Mouse (Mus musculus): ENCODE data around the gene Slc35a3.
"Not testable (repeated sequence)": the region's sequence is repeated elsewhere in the genome, so short reads cannot be mapped to it uniquely, and the experiment has no call there.

The Slc35a3 gene

DNA sequence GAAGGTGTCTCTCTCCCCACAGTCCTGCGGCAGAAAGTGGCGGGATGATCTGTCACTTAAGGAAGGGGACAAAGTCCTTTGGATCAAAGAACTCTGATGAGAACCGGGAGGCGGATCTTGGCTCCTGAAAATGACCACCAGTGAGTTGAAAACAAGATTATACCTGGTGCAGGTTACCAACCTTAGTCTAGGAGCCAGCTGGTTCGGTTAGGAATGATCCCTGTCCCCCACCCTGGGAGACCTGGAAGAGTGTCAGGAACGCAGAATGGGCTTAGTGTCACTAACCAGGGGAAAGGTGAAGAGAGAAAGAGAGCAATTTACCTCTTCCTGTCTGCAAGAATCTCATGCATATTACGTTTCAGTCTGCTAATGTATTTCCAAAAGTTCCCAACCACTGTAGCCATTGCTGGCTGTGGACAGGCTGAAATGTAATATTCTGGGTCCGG lies at the start of gene Slc35a3:
Gene Slc35a3 (minus strand): TSS at position 396 of the 446 bp plus-strand sequence.
- DNase-seq (ENCODE audit: low spot score) = no peak

DNA sequence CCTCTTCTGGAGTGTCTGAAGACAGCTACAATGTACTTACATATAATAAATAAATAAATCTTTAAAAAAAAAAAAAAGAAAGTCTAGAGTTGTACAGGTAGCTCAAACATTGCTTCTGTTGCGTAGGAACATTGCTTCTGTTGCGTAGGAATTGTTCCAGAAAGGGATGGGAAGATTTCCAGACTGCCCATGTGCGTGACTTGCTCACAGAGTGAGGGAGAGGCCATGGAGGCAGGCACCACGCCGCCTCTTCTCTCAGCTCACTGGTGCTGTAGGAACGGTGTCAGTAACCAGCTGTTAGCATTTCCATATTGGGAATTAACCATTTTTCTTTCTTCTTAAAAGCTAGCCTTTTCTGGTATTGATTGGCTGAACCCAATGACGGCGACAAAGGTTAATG lies 40.2 kb upstream of the Slc35a3 start:
- DNase-seq (ENCODE audit: low spot score) = no peak

GRCm38 (mm10) chr3:116751191-116751860 lies 38.7 kb upstream of the Slc35a3 start:
- DNase-seq (ENCODE audit: low spot score) = peak; percentile 30

DNA sequence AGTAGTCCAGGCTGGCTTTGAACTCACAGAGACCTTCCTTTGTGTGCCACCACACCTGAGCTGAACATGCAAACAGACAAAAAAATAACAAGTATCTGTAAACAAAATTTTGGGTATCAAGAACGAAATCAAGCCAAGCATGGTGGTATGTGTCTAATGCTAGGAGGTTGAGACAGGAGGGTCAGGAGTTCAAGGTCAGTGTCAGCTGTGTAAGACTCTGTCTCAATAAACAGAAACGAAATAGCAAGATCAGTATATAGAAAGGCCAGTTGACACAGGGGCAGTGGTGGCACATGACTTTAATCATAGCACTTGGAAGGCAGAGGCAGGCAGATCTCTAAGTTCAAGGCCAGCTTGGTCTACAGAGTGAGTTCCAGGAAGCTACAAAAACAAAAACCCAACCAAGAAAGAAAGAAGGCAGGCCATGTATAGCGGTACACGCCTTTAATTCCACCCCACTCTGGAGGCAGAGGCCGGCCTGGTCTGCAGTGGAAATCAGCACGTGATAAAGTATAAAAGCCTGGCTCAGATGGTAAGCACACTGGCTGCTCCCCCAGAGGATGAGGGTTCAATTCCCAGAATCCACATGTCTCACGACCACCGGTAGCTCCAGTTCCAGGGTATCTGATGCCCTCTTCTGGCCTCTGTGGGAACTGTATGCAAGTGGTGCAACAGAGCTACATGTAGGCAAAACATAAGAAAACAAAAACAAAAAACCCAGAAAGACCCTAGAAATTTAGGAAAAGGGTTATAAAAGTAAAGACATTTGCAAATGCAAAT lies 36.0 kb upstream of the Slc35a3 start:
- DNase-seq (ENCODE audit: low spot score) = peak; percentile 15

GRCm38 (mm10) chr3:116747648-116748047 lies 35.0 kb upstream of the Slc35a3 start:
- DNase-seq (ENCODE audit: low spot score) = not testable (repeated sequence)

DNA sequence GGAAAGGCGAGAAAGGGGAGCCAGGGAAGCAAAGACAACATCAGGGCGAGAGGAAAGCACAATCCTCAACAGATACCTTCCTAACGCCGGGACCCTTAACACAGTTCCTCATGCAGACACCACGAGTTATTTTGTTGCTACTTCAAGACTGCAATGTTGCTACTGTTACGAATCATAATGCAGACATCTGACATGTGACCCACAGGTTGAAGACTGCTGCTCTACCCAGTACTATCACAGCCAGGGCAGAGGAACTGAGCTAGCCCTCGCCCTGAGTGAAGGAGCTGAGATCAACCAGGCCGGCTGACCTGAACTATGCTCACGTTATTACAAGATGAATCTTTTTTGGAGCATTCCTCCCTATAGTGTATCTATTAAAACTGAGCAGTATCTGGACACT lies 28.3 kb upstream of the Slc35a3 start:
- no peak for DNase-seq (ENCODE audit: low spot score)

- no peak for DNase-seq (ENCODE audit: low spot score)
These were observed 27.5 kb upstream of the Slc35a3 start for GRCm38 (mm10) chr3:116740106-116740505.

GRCm38 (mm10) chr3:116737326-116737731 lies 24.7 kb upstream of the Slc35a3 start:
- no peak for DNase-seq (ENCODE audit: low spot score)

DNA sequence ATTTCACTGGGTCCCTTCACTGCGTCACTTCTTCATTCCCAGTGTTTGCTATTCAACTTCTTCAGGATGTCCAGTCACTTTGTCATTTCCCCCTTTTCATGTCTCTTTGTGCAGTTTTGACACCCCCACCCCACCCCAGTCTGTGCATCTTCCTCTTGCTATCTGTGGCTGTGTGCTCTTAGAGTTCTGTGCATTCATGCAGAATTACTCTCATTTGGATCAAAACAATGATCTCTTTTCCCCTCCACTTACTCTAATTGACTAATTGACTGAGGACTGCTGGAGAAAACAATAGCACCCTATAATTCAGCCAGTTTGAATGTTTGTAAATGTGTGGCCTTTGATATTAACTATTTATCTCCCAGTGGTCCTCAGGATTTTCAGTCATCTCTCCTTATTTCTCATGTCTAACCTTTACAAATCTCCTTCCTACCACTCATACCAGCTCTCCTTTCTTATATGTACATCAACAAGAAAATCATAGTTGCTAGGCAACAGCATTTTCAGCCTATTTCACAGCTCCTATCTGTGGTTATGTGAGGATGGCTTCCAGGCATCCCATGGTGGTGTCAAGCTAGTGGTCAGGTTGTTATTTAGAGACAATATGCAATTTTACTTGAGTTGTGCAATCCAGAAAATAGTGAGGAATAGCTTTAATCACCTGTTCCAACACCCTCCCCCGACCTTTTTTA lies 17.0 kb upstream of the Slc35a3 start:
- DNase-seq (ENCODE audit: low spot score) = no peak

- no peak for DNase-seq (ENCODE audit: low spot score)
These were observed 14.2 kb upstream of the Slc35a3 start for GRCm38 (mm10) chr3:116726807-116727206.

GRCm38 (mm10) chr3:116723496-116724481 lies 11.2 kb upstream of the Slc35a3 start:
- DNase-seq (ENCODE audit: low spot score) = no peak

DNA sequence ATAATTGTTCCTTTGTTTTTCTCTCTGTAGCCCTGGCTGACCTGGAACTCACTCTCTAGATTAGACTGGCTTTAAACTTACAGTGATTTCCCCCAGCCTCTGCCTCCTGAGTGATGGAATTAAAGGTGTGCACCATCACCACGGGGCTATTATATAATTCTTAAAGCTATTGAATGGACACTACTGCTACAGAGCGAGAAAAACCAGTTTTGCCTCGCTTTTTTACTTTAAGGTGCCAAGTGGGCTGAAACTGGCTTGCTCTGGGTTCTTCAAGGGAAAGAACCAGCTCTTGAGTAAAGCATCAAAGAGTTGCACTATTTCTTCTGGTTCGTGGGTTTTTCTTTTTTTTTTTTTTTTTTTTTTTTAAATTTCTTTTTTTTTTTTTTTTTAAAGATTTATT lies 10.3 kb upstream of the Slc35a3 start:
- DNase-seq (ENCODE audit: low spot score) = no peak

GRCm38 (mm10) chr3:116718951-116719350 lies 6.3 kb upstream of the Slc35a3 start:
- DNase-seq (ENCODE audit: low spot score) = no peak

GRCm38 (mm10) chr3:116713031-116713430 lies 400 bp upstream of the Slc35a3 start:
- no peak for DNase-seq (ENCODE audit: low spot score)

GRCm38 (mm10) chr3:116711624-116712435 lies 801 bp downstream of the Slc35a3 start:
- DNase-seq (ENCODE audit: low spot score) = peak; percentile 62

DNA sequence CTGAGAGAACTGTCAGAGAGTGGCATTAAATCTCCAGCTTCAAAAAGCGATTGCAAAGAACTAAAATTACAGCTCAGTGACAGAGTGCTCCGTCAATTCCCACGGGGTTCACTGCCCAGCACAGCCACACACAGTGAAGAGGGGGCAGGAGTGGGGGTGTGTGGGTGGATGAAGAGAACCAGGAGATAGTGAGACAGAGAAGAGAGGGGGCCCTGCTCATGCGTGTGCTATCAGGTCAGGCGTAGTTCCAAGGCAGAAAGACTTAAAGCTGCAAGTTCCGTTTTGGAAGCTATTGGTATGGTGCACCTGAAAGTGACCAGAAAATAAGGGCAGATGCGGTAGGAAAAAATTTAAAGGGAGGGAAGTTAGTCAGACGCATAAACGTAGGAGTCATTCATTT lies 1.7 kb downstream of the Slc35a3 start:
- no peak for DNase-seq (ENCODE audit: low spot score)

DNA sequence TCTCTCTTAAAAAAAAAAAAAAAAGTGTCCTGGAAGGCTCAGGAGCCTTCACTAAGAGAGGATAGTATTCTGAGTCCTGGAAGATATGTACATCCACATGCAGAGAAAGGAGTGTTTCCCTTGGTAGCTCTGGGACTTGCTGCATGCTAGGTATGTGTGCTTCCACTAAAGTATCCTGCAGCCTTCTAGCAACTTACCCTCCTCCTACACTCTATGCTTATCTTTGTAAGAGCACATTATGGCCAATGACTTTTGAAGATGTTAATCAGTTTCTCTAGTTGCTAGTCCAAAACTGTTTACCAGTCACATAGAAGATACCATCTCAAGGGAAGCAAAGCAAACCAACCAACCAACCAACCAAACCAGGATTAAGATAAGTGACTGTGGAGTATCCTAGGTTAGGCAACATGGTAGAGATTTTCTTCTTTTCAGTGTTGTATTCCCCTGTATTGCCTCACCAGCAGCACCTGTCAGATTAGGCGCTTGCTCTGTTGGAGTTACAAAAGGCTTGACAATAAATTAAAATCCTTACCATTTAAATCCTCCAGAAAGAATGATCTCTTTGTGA lies 6.9 kb downstream of the Slc35a3 start:
- DNase-seq (ENCODE audit: low spot score) = no peak

DNA sequence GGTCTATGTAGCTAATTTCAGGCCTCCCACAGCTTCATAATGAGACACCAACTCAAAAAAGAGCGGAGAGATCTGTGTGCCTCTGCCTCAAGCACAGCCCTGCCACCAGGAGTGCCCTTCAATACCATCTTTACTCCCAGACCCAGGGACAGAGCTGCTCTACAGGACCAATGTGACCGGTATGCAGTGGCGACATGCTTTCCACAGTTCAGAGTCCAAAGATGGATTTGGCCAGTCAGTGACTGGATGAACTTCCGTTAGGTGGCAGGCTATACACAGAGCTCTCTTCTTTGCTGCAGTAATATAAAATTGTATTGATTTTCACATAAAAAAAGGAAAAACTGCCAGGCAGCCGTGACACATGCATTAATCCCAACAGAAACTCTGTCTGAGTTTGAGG lies 8.8 kb downstream of the Slc35a3 start:
- no peak for DNase-seq (ENCODE audit: low spot score)

- DNase-seq (ENCODE audit: low spot score) = no peak
These were observed 9.9 kb downstream of the Slc35a3 start for GRCm38 (mm10) chr3:116702647-116703272.

- no peak for DNase-seq (ENCODE audit: low spot score)
These were observed 11.0 kb downstream of the Slc35a3 start for GRCm38 (mm10) chr3:116701601-116702000.
